Mouse (Mus musculus) left cerebral cortex, postnatal 14 days (tissue): Measurements from ENCODE around the gene Tbx4. TPM values are rescaled to one million over a fixed set of nuclear protein-coding genes. Genes with fewer than 3 reads are reported as not detected.

Experiments
- DNase-seq, 2 experiments: peaks; one replicate each; pipeline ENCODE4 v3.0.0; 2021 to 2022; ENCODE audit warnings: low spot score in 2 of 2, mixed read lengths in 1 of 2
- intact Hi-C: fragments of 180-260 bp; cut with DNase I; formaldehyde crosslinking; loops from one replicate; pipeline ENCODE4 v1.15.1; 2025
- total RNA-seq, 2 experiments: library from RNA; stranded (reverse); gene quantifications; 2 replicates each; pipeline ENCODE4 v1.2.3; 2021

Tbx4 gene
- total RNA-seq, 2 experiments from 2014 or later, result 0.59 to 0.61 TPM

DNA sequence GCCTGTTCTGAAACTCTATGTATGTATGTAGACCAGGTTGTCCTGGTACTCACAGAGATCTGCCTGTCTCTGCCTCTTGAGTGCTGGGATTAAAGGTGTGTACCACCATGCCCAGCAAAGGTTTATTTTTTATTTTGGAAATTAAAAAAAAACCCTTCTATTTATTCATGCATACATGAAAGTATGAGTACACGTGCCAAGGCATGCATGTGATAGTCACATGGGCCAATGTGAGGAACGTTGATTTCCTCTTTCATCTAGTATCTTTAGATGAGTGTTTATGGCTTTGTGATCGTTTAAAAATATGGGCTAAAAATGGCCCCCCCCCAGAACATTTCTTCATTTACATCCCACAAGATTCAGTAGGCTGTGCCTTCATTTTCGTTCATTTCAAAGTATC is 66.3 kb downstream of the Tbx4 start:
- DNase-seq, result no peak
- intact Hi-C loops, result no loop called here

DNA sequence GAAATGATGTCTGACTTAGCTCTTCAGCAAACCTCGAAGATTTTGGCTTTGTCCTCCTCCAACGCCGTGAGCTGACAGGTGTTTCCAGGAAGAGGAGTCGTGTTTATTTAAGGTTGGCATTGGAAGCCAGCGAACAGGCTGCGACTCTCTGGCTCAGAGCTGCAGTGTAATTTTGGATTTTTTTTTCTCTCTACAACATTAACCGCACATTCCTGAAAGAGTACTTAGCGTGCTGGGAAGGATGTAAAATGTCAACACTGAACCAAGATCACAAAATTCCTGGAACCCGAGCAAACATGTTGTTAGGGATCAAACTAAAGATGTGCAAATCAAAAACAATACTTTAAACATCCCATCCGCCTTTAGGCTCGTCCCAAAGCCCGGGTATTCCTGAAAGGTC is 69.4 kb downstream of the Tbx4 start:
- intact Hi-C loops, result no loop called here
- DNase-seq, result no peak

DNA sequence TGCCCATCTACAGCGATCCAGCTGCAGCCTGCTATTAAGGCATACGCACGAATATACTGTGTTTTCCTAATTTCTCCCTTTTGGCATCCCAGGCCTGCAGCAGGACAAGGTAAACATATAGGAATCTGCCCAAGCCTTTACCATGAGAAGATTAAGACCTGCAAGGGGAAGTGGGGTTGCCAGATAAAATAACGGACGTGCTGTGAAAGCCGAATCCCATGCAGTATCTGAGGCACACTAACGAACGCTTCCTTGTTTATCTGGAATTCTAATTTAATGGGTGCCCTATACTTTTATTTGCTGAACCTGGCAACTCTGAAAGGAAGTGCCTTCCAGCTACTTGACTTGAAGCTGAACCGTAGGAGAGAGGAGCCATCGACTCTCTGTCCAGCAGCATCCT is 70.2 kb downstream of the Tbx4 start:
- DNase-seq, result no peak
- intact Hi-C loops, result no loop called here

DNA sequence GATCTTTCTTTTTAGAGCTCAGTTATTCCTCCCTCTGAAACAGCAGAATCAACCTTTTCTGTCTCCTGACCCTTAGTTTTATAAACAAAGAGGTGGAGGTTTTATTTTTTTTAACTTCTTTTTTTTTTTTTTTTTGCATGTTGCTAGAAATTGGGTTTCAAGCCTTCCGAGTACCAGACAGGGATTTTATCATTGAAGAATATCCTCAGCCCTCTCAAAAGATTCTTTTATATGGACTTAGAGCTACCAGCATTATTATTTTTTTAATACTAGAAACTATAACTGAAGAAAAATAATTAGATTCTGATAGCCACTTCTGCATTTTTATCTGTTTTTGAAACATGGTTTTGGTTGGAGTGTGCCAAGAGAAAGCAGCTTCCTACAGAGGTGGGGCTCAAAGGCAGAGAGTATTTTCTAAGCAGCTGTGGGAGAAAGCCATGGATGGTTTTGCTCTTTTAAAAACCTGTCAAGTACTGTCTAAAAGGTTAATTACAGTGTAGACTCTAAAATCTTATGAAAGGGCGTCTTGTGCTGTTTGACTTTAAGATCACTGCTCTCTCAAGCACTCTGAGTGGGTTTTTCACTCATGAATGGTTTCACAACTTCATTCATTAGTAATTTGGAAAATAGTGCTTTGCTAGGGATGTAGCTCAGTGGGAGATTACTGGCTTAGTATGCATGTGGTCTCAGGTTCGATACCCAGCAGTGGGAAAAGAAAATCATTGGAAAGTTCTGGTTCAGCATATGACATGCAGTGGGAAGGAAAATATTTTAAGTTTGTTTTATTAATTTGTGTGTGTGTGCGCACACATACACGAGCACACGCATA is 70.9 kb downstream of the Tbx4 start:
- no peak for DNase-seq
- intact Hi-C loops, result no loop called here

DNA sequence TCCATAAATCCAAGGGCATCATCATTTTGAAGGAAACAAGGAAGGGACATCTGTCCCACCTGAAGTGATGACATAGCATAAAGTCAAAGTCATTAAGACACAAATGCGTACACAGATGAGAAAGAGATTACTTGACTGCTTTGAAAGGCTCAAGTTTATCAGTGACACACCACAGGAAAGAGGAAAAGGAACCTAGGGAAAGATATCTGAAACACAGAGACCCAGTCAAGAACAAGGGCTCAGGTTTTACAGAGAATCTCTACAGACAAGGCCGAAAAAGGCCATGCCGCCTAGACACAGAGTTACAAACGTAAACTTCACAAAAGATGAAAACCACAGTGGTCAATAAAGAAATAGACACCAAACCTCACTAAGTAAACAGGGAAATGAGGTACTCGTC is 73.6 kb downstream of the Tbx4 start:
- no peak for DNase-seq
- intact Hi-C loops, result no loop called here

DNA sequence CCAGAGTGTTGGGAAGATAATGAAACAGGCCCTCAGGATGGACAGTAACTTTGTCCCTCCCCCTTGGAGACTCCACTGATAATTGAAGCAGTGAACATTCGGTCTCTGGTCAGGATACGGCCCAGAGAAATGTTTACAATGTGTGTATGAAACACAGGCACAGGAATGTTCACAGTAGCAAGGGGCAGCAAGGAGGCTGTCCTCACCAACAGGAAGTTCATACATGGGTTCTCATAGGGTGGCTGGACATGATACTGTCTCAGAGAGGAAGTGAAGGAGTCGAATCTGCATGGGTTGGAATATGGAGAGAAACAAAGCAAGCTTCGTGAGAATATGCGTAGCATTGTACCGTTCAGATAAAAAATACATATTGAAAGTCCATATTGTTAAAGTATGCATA is 74.1 kb downstream of the Tbx4 start:
- DNase-seq, result no peak
- intact Hi-C loops, result no loop called here

DNA sequence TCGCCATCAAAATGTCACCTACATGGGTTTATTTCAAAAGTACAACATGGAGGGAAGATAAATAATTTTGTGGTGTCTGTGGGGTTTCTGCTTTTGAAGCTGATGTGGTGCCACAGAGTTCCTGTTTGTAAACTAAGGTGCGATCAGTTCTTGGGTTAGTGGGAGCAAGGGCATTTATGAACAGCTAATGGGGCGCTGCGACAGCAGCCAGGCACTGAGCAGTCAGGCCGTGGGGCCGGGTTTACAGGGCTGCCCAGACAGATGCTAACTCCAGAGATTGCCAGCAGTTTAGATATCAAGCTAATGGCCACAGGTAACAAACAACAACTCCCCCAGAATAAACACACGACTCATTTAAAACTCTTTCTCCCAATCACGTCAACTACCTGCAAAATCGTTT is 75.3 kb downstream of the Tbx4 start:
- intact Hi-C loops, result no loop called here
- no peak for DNase-seq

Other genes with a start within 250 kb of the Tbx4 start
- gene Tbx2, start 53.9 kb upstream of the Tbx4 start, total RNA-seq, result 1 to 10 TPM; 2.9 to 3.6 TPM
- not detected for gene Gm11444, start 36.1 kb upstream of the Tbx4 start, total RNA-seq